Mouse (Mus musculus) intestine, postnatal 0 days (tissue): ENCODE data around the gene Olfr1026. TPM values are rescaled to one million over a fixed set of nuclear protein-coding genes. Genes with fewer than 3 reads are reported as not detected.

Experiments used
- ATAC-seq: fragments of 200-750 bp; cut with Nextera tagmentation; 2 replicates; pipeline ENCODE4 v1.8.0; 2017; ENCODE audit warnings: mild to moderate bottlenecking, moderate TSS enrichment, moderate library complexity
- H3K27ac ChIP-seq: fragments of 300-500 bp; sonication (generic); 2 replicates; pipeline ENCODE4 v1.5.1; 2014; ENCODE audit warnings: mild to moderate bottlenecking, low read depth, low read length, moderate library complexity
- H3K27me3 ChIP-seq: fragments of 300-500 bp; sonication (generic); replicated peaks from 2 replicates; pipeline ENCODE4 v1.6.1; 2014; ENCODE audit warnings: low read length, mixed read lengths; ENCODE audit not compliant: control insufficient read depth, insufficient read depth
- H3K36me3 ChIP-seq: fragments of 300-500 bp; sonication (generic); 2 replicates; pipeline ENCODE4 v1.6.1; 2014; ENCODE audit warnings: mild to moderate bottlenecking, moderate library complexity; ENCODE audit not compliant: control insufficient read depth, insufficient read depth
- H3K4me1 ChIP-seq: fragments of 300-500 bp; sonication (generic); replicated peaks from 2 replicates; pipeline ENCODE4 v1.6.1; 2014; ENCODE audit warnings: antibody characterized with exemption, low read length, mixed read lengths; ENCODE audit not compliant: control insufficient read depth, insufficient read depth
- H3K4me2 ChIP-seq: fragments of 300-500 bp; sonication (generic); replicated peaks from 2 replicates; pipeline ENCODE4 v1.6.1; 2014; ENCODE audit warnings: low read depth, mild to moderate bottlenecking, moderate library complexity
- H3K4me3 ChIP-seq: fragments of 300-500 bp; sonication (generic); 2 replicates; pipeline ENCODE4 v1.5.1; 2014; ENCODE audit warnings: low read depth, low read length
- H3K9ac ChIP-seq: fragments of 300-500 bp; sonication (generic); 2 replicates; pipeline ENCODE4 v1.6.1; 2014; ENCODE audit warnings: mild to moderate bottlenecking, low read depth, low read length
- H3K9me3 ChIP-seq: fragments of 300-500 bp; sonication (generic); 2 replicates; pipeline ENCODE4 v1.6.1; 2016; ENCODE audit warnings: mixed run types; ENCODE audit not compliant: control insufficient read depth
- CTCF ChIP-seq: sonication (generic); IDR thresholded peaks from 2 replicates; pipeline ENCODE4 v1.5.1; 2016; ENCODE audit warnings: low read depth, mild to moderate bottlenecking, control low read depth, antibody characterized with exemption, moderate library complexity
- WGBS: fragments of 180-500 bp; shearing (Covaris S2); extraction: QIAGEN DNeasy Blood & Tissue Kit; methylation state at CpG from one replicate; pipeline ENCODE4 v1.1.7; 2014; 5-methylcytosine and 5-hydroxymethylcytosine counted together
- polyA plus RNA-seq: library from polyadenylated mRNA; unstranded; fragments of >200 nt; fragmentation: Nextera tagmentation; extraction: Ambion mirVana; gene quantifications from 2 replicates; pipeline ENCODE4 v1.2.1, GENCODE M21; 2015

Gene Olfr1026
- polyA plus RNA-seq = not detected in 2 replicates

- Histone ChIP-seq H3K9ac (no peak within 1 kb of the TSS), H3K9me3 (no peaks in the 10 kb centered on the region), H3K27ac (no peak within 1 kb of the TSS), H3K27me3 (no peaks in the 10 kb centered on the region), H3K36me3 (no peaks in the 10 kb centered on the region), H3K4me2 (no peak within 1 kb of the TSS), H3K4me3 (no peak within 1 kb of the TSS), H3K4me1 (no peaks in the 10 kb centered on the region)
- 88% methylated on average over 3 of the region's 3 CpGs for WGBS
- ATAC-seq = no peak
- TF ChIP-seq CTCF = no peak
Observed at GRCm38 (mm10) chr2:85921258-85921657, at the start of gene Olfr1026. Gene Olfr1026, plus strand, starts transcription at chr2:85921558.

- H3K9me3 ChIP-seq = no peaks in the 10 kb centered on the region
- WGBS = 70% methylated on average over 2 of the region's 2 CpGs
- no peak for ATAC-seq
- no peak for TF ChIP-seq CTCF
- H3K27ac ChIP-seq = no peak within 1 kb of the TSS
- H3K4me1 ChIP-seq = no peaks in the 10 kb centered on the region
- H3K9ac ChIP-seq = no peak within 1 kb of the TSS
- no peak within 1 kb of the TSS for H3K4me2 ChIP-seq
- H3K4me3 ChIP-seq = no peak within 1 kb of the TSS
- H3K27me3 ChIP-seq = no peaks in the 10 kb centered on the region
- no peaks in the 10 kb centered on the region for H3K36me3 ChIP-seq
Observed at GRCm38 (mm10) chr2:85885340-85885739, 36.0 kb upstream of the Olfr1026 start, which contains the start of gene Olfr1023. Gene Olfr1023, plus strand, starts transcription at chr2:85885640.

GRCm38 (mm10) chr2:85904952-85905351 lies 16.4 kb upstream of the Olfr1026 start, which contains the start of gene Olfr1024:
Gene Olfr1024, minus strand, starts transcription at chr2:85905052.
- ATAC-seq = no peak
- Histone ChIP-seq H3K27ac (no peak within 1 kb of the TSS), H3K9me3 (no peaks in the 10 kb centered on the region), H3K4me1 (no peaks in the 10 kb centered on the region), H3K4me3 (no peak within 1 kb of the TSS), H3K9ac (no peak within 1 kb of the TSS), H3K4me2 (no peak within 1 kb of the TSS), H3K27me3 (no peaks in the 10 kb centered on the region), H3K36me3 (no peaks in the 10 kb centered on the region)
- TF ChIP-seq CTCF = no peak
- WGBS = 88% methylated on average over 3 of the region's 3 CpGs

- Histone ChIP-seq H3K4me1 (no peaks in the 10 kb centered on the region), H3K9ac (no peak overlapping the region), H3K4me3 (no peak overlapping the region), H3K36me3 (no peaks in the 10 kb centered on the region), H3K9me3 (no peaks in the 10 kb centered on the region), H3K4me2 (no peak overlapping the region), H3K27me3 (no peaks in the 10 kb centered on the region), H3K27ac (no peak overlapping the region)
- ATAC-seq = no peak
- no peak for TF ChIP-seq CTCF
Observed at GRCm38 (mm10) chr2:85913197-85913596, 8.2 kb upstream of the Olfr1026 start.

GRCm38 (mm10) chr2:85914893-85915292 lies 6.5 kb upstream of the Olfr1026 start, which contains the start of gene Olfr1025-ps1:
Gene Olfr1025-ps1, plus strand, starts transcription at chr2:85915193.
- no peak for TF ChIP-seq CTCF
- ATAC-seq = no peak

GRCm38 (mm10) chr2:85950137-85950536 lies 28.8 kb downstream of the Olfr1026 start, which contains the start of gene Olfr1028:
Gene Olfr1028, plus strand, starts transcription at chr2:85950437.
- H3K27ac ChIP-seq = no peak within 1 kb of the TSS
- no peaks in the 10 kb centered on the region for H3K36me3 ChIP-seq
- H3K4me1 ChIP-seq = no peaks in the 10 kb centered on the region
- no peak for TF ChIP-seq CTCF
- 73% methylated on average over 1 of the region's 1 CpGs for WGBS
- H3K9me3 ChIP-seq = no peaks in the 10 kb centered on the region
- H3K27me3 ChIP-seq = no peaks in the 10 kb centered on the region
- no peak within 1 kb of the TSS for H3K4me3 ChIP-seq
- H3K4me2 ChIP-seq = no peak within 1 kb of the TSS
- no peak within 1 kb of the TSS for H3K9ac ChIP-seq
- ATAC-seq = no peak

More at GRCm38 (mm10) chr2:85914893-85915292, 6.5 kb upstream of the Olfr1026 start, which contains the start of gene Olfr1025-ps1:
- 48% methylated on average over 1 of the region's 1 CpGs for WGBS
- Histone ChIP-seq H3K4me2 (no peak within 1 kb of the TSS), H3K36me3 (no peaks in the 10 kb centered on the region), H3K9ac (no peak within 1 kb of the TSS), H3K4me1 (no peaks in the 10 kb centered on the region), H3K9me3 (no peaks in the 10 kb centered on the region), H3K4me3 (no peak within 1 kb of the TSS), H3K27me3 (no peaks in the 10 kb centered on the region), H3K27ac (no peak within 1 kb of the TSS)
